Mouse (Mus musculus): ENCODE results near the gene Supt16.
A peak's percentile ranks its signal among the peaks of the same experiment; 100 is the strongest.

Supt16 gene

DNA sequence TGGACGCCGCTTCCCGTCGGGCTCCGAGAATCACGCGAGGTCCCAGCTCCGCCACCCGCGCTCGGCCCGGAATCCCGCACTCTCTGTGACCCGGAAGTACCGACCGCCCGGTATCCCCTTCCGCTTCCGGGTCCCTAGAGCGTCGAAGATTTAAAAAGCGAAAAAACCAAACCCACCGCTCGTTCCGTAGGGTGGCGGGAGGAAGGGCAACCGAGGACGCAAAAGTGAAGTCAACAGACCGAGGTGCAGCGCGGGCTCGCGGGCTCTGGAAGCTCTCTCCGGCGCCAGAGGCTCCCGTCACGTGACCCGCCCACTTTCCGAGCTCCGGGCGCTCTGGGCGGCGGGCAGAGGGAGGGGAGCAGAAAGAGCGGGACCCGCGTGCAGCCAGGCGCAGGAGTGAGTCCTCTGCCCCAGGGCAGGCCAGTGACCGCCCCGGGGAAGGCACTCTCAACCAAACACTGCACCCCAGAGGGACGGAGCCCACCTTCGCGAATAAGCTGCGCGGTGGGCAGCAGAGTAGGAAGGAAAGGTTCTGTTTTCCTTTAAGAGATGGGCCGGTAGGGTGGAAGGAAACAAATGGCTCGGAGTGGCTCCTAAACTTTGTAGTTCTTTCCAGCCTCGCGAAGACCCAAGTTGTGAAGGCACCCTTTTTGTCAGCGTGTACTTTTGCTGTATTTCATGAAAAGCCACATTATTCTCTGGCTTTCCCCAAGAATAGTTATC lies at the start of gene Supt16:
Supt16 (minus strand) TSS at position 261 of the 723 bp plus-strand sequence.
- DNase-seq: peak; percentile 81 to 84

- no peak for DNase-seq
Measured at GRCm38 (mm10) chr14:52246129-52246528, 48.9 kb upstream of the Supt16 start.

GRCm38 (mm10) chr14:52244690-52245042 lies 47.5 kb upstream of the Supt16 start:
- no peak for DNase-seq

GRCm38 (mm10) chr14:52244041-52244689 lies 46.9 kb upstream of the Supt16 start:
- peak; percentile 98 for DNase-seq

DNA sequence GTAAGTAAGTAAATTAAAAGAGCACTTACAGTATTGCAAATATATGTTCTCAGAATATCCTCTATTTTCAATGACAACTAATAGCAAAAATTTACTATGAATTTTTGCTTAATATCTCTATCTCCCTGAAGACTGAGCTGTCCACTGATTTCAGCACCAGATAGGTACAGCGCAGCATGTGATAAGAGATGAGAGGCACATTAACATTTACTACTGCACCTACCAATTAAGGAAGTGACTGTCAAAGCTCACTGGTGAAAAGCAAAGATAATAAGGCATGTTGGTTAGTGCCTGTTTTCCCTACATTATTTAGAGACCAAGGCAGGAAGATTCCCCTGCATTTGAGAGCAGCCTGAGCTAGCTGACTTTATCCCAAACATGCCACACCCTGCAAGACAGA lies 39.0 kb upstream of the Supt16 start:
- DNase-seq: no peak

GRCm38 (mm10) chr14:52235165-52235564 lies 37.9 kb upstream of the Supt16 start:
- no peak for DNase-seq

GRCm38 (mm10) chr14:52232249-52232648 lies 35.0 kb upstream of the Supt16 start:
- no peak for DNase-seq

- DNase-seq: no peak
Measured at GRCm38 (mm10) chr14:52225972-52226371, 28.8 kb upstream of the Supt16 start.

GRCm38 (mm10) chr14:52217261-52217660 lies 20.0 kb upstream of the Supt16 start:
- DNase-seq: no peak

GRCm38 (mm10) chr14:52199412-52199811 lies 2.2 kb upstream of the Supt16 start:
- DNase-seq: no peak

DNA sequence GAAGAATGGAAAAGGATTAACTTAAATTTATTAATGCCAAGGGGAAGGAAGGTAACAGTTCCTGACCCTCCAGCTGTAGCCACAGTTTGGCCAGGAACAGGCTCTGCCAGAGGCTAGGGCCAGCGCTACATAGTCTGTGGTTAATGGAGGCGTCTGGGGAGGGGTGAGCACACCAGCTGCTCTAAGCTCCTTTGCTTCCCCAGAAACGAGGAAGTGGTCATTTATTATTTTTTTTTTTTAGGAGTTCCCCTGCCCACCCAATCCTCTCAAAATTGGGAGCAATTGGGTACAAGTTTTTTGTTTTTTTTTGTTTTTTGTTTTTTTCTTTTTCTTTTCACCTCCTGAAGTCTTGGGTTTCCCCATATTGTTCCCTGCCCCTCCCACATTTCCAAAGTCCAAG lies 925 bp upstream of the Supt16 start:
- no peak for DNase-seq

GRCm38 (mm10) chr14:52196230-52197155 lies 723 bp downstream of the Supt16 start:
- DNase-seq: peak in 1 of 2 experiments; percentile 17

DNA sequence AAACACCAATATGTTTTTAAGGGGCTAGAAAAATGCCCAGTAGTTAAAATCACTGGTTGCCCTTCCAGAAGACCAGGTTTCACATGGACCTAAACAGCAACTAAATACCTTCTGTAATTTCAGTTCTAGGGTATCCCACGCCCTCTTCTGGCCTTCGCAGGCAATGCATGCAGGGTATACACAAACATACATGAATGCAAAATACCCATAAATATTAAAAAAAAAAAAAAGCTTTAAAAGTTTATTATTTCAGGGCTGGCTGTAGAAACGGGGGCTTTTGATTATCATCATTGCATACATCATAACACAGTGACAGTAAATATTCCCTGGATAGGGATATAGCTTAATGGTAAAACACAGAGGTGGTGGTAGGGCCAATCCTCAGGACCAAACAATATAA lies 1.5 kb downstream of the Supt16 start:
- peak; percentile 83 to 86 for DNase-seq

GRCm38 (mm10) chr14:52190740-52191359 lies 6.4 kb downstream of the Supt16 start:
- peak; percentile 61 to 67 for DNase-seq

- peak in 1 of 2 experiments; percentile 9 for DNase-seq
Measured at GRCm38 (mm10) chr14:52189519-52189918, 7.7 kb downstream of the Supt16 start.

DNA sequence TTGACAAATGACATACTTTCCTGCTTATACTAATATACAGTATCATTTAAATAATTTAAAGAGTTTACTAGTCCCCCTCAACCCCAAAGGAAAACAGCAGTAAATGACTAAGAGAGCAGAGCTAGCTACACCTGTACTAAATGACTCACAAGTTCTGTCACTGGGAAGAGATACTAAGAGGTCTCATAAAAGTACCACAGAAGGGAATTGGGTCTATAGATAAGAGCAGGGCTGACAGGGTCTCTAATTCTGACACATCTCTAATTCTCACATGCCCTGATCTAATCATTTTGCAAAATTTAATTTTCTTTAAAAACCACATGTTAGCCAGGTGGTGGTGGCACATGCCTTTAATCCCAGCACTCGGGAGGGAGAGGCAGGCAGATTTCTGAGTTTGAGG lies 8.4 kb downstream of the Supt16 start:
- DNase-seq: no peak

- DNase-seq: peak; percentile 32 to 34
Measured at GRCm38 (mm10) chr14:52166571-52166970, 30.6 kb downstream of the Supt16 start.

GRCm38 (mm10) chr14:52160911-52161310 lies 36.3 kb downstream of the Supt16 start:
- no peak for DNase-seq

- no peak for DNase-seq
Measured at GRCm38 (mm10) chr14:52155008-52155407, 42.2 kb downstream of the Supt16 start.

DNA sequence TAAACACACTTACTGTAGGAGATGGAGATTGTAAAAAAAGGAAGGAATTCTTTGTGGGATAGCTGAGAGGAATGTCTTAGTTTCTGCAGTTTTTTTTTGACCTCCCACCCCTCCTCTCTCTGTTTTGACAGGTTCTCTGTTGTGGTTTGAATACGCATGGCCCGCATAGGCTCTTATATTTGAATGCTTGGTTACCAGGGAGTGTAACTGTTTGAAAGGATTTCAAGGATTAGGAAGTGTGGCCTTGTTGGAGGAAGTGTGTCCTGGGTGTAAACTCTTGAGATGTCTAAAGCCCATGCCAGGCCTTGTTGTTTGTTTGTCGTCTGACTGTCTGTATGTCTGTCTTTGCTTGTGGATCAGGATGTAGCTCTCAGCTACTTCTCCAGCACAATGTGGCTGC lies 44.6 kb downstream of the Supt16 start:
- DNase-seq: no peak

- no peak for DNase-seq
Measured at GRCm38 (mm10) chr14:52152179-52152578, 45.0 kb downstream of the Supt16 start.

DNA sequence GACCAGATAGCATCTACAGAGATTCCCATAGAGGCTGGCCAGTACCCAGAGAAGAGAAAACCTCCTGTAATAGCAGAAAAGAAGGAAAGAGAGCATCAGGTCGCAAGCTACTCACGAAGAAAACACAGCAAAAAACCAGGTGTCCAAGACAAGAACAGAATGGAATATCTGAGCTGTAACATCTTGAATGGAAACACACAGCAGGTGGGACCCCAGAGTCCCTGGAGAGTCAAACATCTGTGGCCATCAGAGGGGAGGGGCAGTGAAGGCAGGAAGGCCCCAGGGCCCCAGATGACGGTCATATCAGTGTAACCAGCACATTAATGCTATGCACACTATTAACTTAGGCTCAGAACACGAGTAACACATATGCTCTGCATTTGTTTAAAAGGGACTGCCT lies 47.3 kb downstream of the Supt16 start:
- DNase-seq: peak in 1 of 2 experiments; percentile 10

DNA sequence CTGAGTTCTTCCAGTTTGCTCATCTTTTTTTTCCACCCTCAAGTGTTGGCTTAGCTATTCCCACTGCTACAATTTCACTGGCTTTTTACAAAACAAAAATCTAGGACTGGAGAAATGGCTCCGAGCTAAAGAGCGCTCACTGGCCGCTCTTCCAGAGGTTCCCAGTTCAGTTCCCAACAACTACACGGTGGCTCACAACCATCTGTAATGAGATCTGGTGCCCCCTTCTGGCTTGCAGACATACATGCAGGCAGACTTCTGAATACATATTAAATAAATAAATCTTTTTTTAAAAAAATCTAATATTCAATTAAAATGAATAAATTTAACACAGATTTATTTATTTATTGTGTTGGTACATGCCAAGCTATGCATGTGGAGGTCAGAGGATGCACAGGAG lies 50.7 kb downstream of the Supt16 start:
- DNase-seq: peak; percentile 58 to 61
